In genomic region chr5:111506410-111506809, GRCm38 (mm10) we compare ENCODE assay signal across 8 mouse cellular contexts.
DNase-seq lines count a peak whose midpoint lies in the region; ATAC-seq lines count a peak whose summit lies in the region.

No protein-coding gene starts in this region.

- peaks cover 34% of the 10 kb centered on the region for H3K27me3 ChIP-seq in midbrain, embryonic 10.5 days (ENCODE audit: low read depth, poor library complexity, severe bottlenecking)
- H3K27me3 ChIP-seq in midbrain, embryonic 13.5 days, result no peaks in the 10 kb centered on the region
- H3K27me3 ChIP-seq in midbrain, embryonic 14.5 days (ENCODE audit: control insufficient read depth, insufficient read depth, low read length), result no peaks in the 10 kb centered on the region

- H3K4me3 ChIP-seq in midbrain, embryonic 10.5 days, result no peak overlapping the region
- no peak overlapping the region for H3K4me3 ChIP-seq in midbrain, embryonic 13.5 days (replicated peaks)
- no peak overlapping the region for H3K4me3 ChIP-seq in midbrain, embryonic 14.5 days (replicated peaks; ENCODE audit: low read depth, low read length)

- DNase-seq in midbrain, embryonic 10.5 days (ENCODE audit: low spot score), result peak; percentile 50
- DNase-seq in heart, postnatal 10 days, result peak; percentile 33 to 58
- peak; percentile 61 to 75 for DNase-seq in kidney, postnatal 36 days
- DNase-seq in midbrain, embryonic 14.5 days, result no peak
- no peak for DNase-seq in left cerebral cortex, adult 18-20 months (ENCODE audit: low spot score in 2 of 2)
- no peak for DNase-seq in left cerebral cortex, adult 9 months (ENCODE audit: low spot score in 2 of 2)

- intact Hi-C loops in heart, postnatal 10 days (cut with DNase I), result no loop called here

- no peak for ATAC-seq in midbrain, embryonic 13.5 days
- ATAC-seq in megakaryocyte-erythroid progenitor cell, adult 5-6 weeks (replicated peaks; ENCODE audit: low FRiP score, low TSS enrichment, poor library complexity, severe bottlenecking), result peak; percentile 14
- no peak for ATAC-seq in midbrain, embryonic 14.5 days (ENCODE audit: low FRiP score, low TSS enrichment)

- 39% methylated on average over 12 of the region's 12 CpGs for WGBS in midbrain, embryonic 10.5 days
- WGBS in midbrain, embryonic 13.5 days, result 45% methylated on average over 12 of the region's 12 CpGs
- 50% methylated on average over 12 of the region's 12 CpGs for WGBS in midbrain, embryonic 14.5 days

- no peak overlapping the region for H3K4me2 ChIP-seq in midbrain, embryonic 13.5 days (replicated peaks)
- no peak overlapping the region for H3K4me2 ChIP-seq in midbrain, embryonic 14.5 days (ENCODE audit: low read length)

- H3K36me3 ChIP-seq in midbrain, embryonic 10.5 days, result no peaks in the 10 kb centered on the region
- no peaks in the 10 kb centered on the region for H3K36me3 ChIP-seq in midbrain, embryonic 13.5 days
- H3K36me3 ChIP-seq in midbrain, embryonic 14.5 days (ENCODE audit: control insufficient read depth, insufficient read depth, low read length), result no peaks in the 10 kb centered on the region

- no peaks in the 10 kb centered on the region for H3K9me3 ChIP-seq in midbrain, embryonic 10.5 days (replicated peaks)
- no peaks in the 10 kb centered on the region for H3K9me3 ChIP-seq in midbrain, embryonic 13.5 days
- H3K9me3 ChIP-seq in midbrain, embryonic 14.5 days (ENCODE audit: control insufficient read depth, low read length), result no peaks in the 10 kb centered on the region

- H3K9ac ChIP-seq in midbrain, embryonic 13.5 days (replicated peaks), result no peak overlapping the region
- no peak overlapping the region for H3K9ac ChIP-seq in midbrain, embryonic 14.5 days (replicated peaks; ENCODE audit: low read length)

- H3K27ac ChIP-seq in midbrain, embryonic 10.5 days (replicated peaks), result peak overlapping the region; percentile 90
- no peak overlapping the region for H3K27ac ChIP-seq in midbrain, embryonic 13.5 days
- no peak overlapping the region for H3K27ac ChIP-seq in midbrain, embryonic 14.5 days (replicated peaks; ENCODE audit: low read depth, low read length)

- H3K4me1 ChIP-seq in midbrain, embryonic 10.5 days, result peaks cover 65% of the 10 kb centered on the region
- peaks cover 44% of the 10 kb centered on the region for H3K4me1 ChIP-seq in midbrain, embryonic 13.5 days (replicated peaks)
- peaks cover 16% of the 10 kb centered on the region for H3K4me1 ChIP-seq in midbrain, embryonic 14.5 days (ENCODE audit: control insufficient read depth, insufficient read depth, low read length)

Comparison
In these comparisons a context has a peak if more than half of its experiments do, and no peak if none do; other contexts are left out.
1. DNase-seq: peak in midbrain, embryonic 10.5 days (single experiment), heart, postnatal 10 days (2 of 2) and kidney, postnatal 36 days (2 of 2); none in midbrain, embryonic 14.5 days (single experiment), left cerebral cortex, adult 18-20 months (0 of 2) and left cerebral cortex, adult 9 months (0 of 2).